ENCODE assay signal across 8 mouse cellular contexts in genomic region chr7:130264616-130265318, GRCm38 (mm10).
A peak's percentile ranks its signal among the peaks of the same experiment; 100 is the strongest.
DNase-seq lines count a peak whose midpoint lies in the region; ATAC-seq and TF ChIP-seq lines count a peak whose summit lies in the region.

No protein-coding gene starts in this region.

- peaks cover 25% of the 10 kb centered on the region; the same call in 1 of the 2 replicates for H3K27me3 ChIP-seq in heart, embryonic 13.5 days (replicated peaks)

- peak overlapping the region; percentile 87 for H3K4me2 ChIP-seq in heart, embryonic 13.5 days

- no peak for TF ChIP-seq POLR2A in cortical plate, adult 2 months (IDR thresholded peaks at IDR 0.05; ENCODE audit: extremely low read depth, insufficient read depth, low read length)
- TF ChIP-seq POLR2A in lung, adult 2 months (IDR thresholded peaks at IDR 0.05; ENCODE audit: borderline replicate concordance, extremely low read depth, low read depth, low read length) = no peak

- H3K9me3 ChIP-seq in heart, embryonic 13.5 days = no peaks in the 10 kb centered on the region

- H3K4me3 ChIP-seq in cortical plate, adult 2 months (ENCODE audit: insufficient read depth, low read length) = peak overlapping the region; percentile 51
- peak overlapping the region; percentile 73 for H3K4me3 ChIP-seq in heart, embryonic 13.5 days
- peak overlapping the region; percentile 78 for H3K4me3 ChIP-seq in lung, adult 2 months (replicated peaks; ENCODE audit: extremely low read depth, low read depth, low read length)

- no peak for ATAC-seq in heart, embryonic 13.5 days (ENCODE audit: extremely low read depth, insufficient number of reproducible peaks, low FRiP score, low TSS enrichment)
- ATAC-seq in monocyte, adult 5-6 weeks (replicated peaks; ENCODE audit: insufficient number of reproducible peaks, low FRiP score, low TSS enrichment, poor library complexity, severe bottlenecking) = no peak

- H3K27ac ChIP-seq in cortical plate, adult 2 months (ENCODE audit: insufficient read depth, low read length) = peak overlapping the region; percentile 85; the same call in 1 of the 2 replicates
- H3K27ac ChIP-seq in heart, embryonic 13.5 days (replicated peaks) = peak overlapping the region; percentile 86

- peak overlapping the region; percentile 88 for H3K9ac ChIP-seq in heart, embryonic 13.5 days

- 0 out of 2 replicates have a peak, but pooled peaks have one; percentile 4 for TF ChIP-seq CTCF in cortical plate, adult 2 months (IDR thresholded peaks at IDR 0.05; ENCODE audit: extremely low read depth, insufficient read depth, low read length)
- TF ChIP-seq CTCF in lung, adult 2 months (IDR thresholded peaks at IDR 0.05; ENCODE audit: insufficient read depth, low read length) = no peak

- no peaks in the 10 kb centered on the region for H3K4me1 ChIP-seq in cortical plate, adult 2 months (ENCODE audit: control insufficient read depth, insufficient read depth, low read length)
- peaks cover 58% of the 10 kb centered on the region for H3K4me1 ChIP-seq in heart, embryonic 13.5 days
- H3K4me1 ChIP-seq in lung, adult 2 months (ENCODE audit: control insufficient read depth, insufficient read depth, low read length) = peaks cover 8% of the 10 kb centered on the region

- DNase-seq in cerebellum, postnatal 14 days = peak; percentile 32 to 35
- no peak for DNase-seq in cerebellum, adult 11 months
- peak; percentile 75 for DNase-seq in kidney, postnatal 14 days
- DNase-seq in lung, adult 2 months = no peak
- DNase-seq in ovary, postnatal 10 days (ENCODE audit: low spot score) = peak; percentile 52

- H3K36me3 ChIP-seq in heart, embryonic 13.5 days = peaks cover 7% of the 10 kb centered on the region

- under 1% methylated on average over 41 of the region's 41 CpGs for WGBS in heart, embryonic 13.5 days
- WGBS in lung, adult 2 months = 2% methylated on average over 41 of the region's 41 CpGs

Comparison
In these comparisons a context has a peak if more than half of its experiments do, and no peak if none do; other contexts are left out.
1. DNase-seq: peak in cerebellum, postnatal 14 days (2 of 2), kidney, postnatal 14 days (single experiment) and ovary, postnatal 10 days (single experiment); none in cerebellum, adult 11 months (single experiment) and lung, adult 2 months (single experiment).
2. Peak in every context shown above with its lines, with median percentiles within 50 percentile points of each other: H3K4me3 ChIP-seq.